Mouse (Mus musculus) cerebellum, adult 2 months (tissue): Measurements from ENCODE around the gene Tmco4. TPM values are rescaled to one million over a fixed set of nuclear protein-coding genes. Genes with fewer than 3 reads are reported as not detected.

Experiments used
- DNase-seq, 2 experiments: peaks; one replicate each; pipeline ENCODE4 v3.0.0; 2021
- H3K27ac ChIP-seq: fragments of 200-500 bp; 2 replicates; pipeline ENCODE4 v1.5.1; 2012; ENCODE audit warnings: low read length, control low read depth, inconsistent platforms; ENCODE audit not compliant: insufficient read depth
- H3K27me3 ChIP-seq: fragments of 200-500 bp; 2 replicates; pipeline ENCODE4 v1.6.1; 2012; ENCODE audit warnings: inconsistent platforms, mild to moderate bottlenecking, low read length, moderate library complexity; ENCODE audit not compliant: control insufficient read depth, insufficient read depth
- H3K4me1 ChIP-seq: fragments of 200-500 bp; 2 replicates; pipeline ENCODE4 v1.6.1; 2011; ENCODE audit warnings: low read length; ENCODE audit not compliant: control insufficient read depth, insufficient read depth
- H3K4me3 ChIP-seq: fragments of 200-500 bp; replicated peaks from 2 replicates; pipeline ENCODE3; 2011; ENCODE audit warnings: mild to moderate bottlenecking, low read depth, low read length, control low read depth; ENCODE audit not compliant: insufficient read depth
- CTCF ChIP-seq: fragments of 200-500 bp; IDR thresholded peaks from 2 replicates; pipeline ENCODE4 v1.5.1; 2011; ENCODE audit warnings: low read depth, mild to moderate bottlenecking, control low read depth, low read length, moderate library complexity, borderline replicate concordance; ENCODE audit not compliant: insufficient read depth
- POLR2A ChIP-seq: fragments of 200-500 bp; IDR thresholded peaks from 2 replicates; pipeline ENCODE4 v1.6.1; 2011; ENCODE audit warnings: low read length, control low read depth, borderline replicate concordance; ENCODE audit not compliant: insufficient read depth
- WGBS: fragments of 180-500 bp; shearing (Covaris S2); methylation state at CpG from one replicate; pipeline ENCODE4 v1.1.7; 2018; 5-methylcytosine and 5-hydroxymethylcytosine counted together
- polyA plus RNA-seq: library from polyadenylated mRNA; depleted of rRNA; stranded (reverse); fragments of >200 nt; gene quantifications from 2 replicates; pipeline ENCODE4 v1.2.3, GENCODE M21; 2012

The Tmco4 gene
- polyA plus RNA-seq, 1 experiment = 2.4 TPM

- 91% methylated on average over 13 of the region's 13 CpGs for WGBS
- Histone ChIP-seq H3K27me3 (no peaks in the 10 kb centered on the region), H3K27ac (no peak overlapping the region), H3K4me3 (no peak overlapping the region), H3K4me1 (no peaks in the 10 kb centered on the region)
- no peak for TF ChIP-seq CTCF
- no peak for TF ChIP-seq POLR2A
- no peak for DNase-seq
These were observed 38.6 kb downstream of the Tmco4 start for GRCm38 (mm10) chr4:139011201-139011702.

DNA sequence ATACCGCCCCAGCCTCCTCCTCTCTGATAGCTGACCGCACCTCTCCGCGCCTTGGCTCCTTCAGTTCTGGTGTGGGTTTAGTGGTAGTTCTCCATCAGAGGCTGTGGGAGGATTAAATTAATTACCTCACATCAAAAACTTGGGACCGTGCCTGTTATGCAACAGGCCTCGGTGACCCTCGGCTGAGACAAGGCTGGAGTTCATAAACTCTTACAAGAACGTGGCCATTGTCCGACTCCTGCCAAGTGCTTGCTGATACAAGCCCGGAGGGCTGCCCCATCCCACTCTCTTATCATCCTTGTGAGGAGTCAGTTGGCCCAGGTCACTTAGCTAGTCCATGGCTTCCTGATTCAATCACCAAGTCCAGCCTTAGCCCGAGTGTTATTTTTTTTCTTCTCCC lies 40.6 kb downstream of the Tmco4 start:
- no peak for DNase-seq
- TF ChIP-seq CTCF = no peak
- no peak for TF ChIP-seq POLR2A
- no peaks in the 10 kb centered on the region for H3K4me1 ChIP-seq
- no peak overlapping the region for H3K4me3 ChIP-seq
- H3K27ac ChIP-seq = no peak overlapping the region
- H3K27me3 ChIP-seq = no peaks in the 10 kb centered on the region
- 83% methylated on average over 11 of the region's 11 CpGs for WGBS

GRCm38 (mm10) chr4:139014793-139015192 lies 42.1 kb downstream of the Tmco4 start:
- no peak for TF ChIP-seq POLR2A
- TF ChIP-seq CTCF = peak; percentile 12; the same call in 1 of the 2 replicates
- DNase-seq = no peak
- H3K27ac ChIP-seq = no peak overlapping the region
- no peaks in the 10 kb centered on the region for H3K4me1 ChIP-seq
- no peak overlapping the region for H3K4me3 ChIP-seq
- H3K27me3 ChIP-seq = no peaks in the 10 kb centered on the region
- WGBS = 85% methylated on average over 6 of the region's 6 CpGs

DNA sequence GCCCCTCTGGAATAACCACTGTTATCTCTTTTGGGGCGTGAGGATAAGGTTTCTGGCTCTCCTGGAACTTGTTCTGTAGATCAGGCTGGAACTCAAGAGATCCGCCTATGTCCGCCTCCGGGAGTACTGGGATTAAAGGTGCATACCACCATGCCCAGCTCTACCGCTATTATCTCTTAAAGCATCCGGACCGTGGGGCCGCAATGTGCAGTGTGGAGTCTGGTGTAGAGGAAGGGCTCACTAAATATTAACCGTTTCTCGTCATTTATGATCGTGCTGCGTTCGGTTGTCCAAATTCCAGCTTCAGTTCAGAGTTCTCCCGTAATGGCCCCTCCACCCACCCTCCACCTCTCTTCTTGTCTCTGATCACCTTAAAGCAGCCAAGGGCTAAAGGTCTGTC lies 45.7 kb downstream of the Tmco4 start:
- H3K4me1 ChIP-seq = no peaks in the 10 kb centered on the region

DNA sequence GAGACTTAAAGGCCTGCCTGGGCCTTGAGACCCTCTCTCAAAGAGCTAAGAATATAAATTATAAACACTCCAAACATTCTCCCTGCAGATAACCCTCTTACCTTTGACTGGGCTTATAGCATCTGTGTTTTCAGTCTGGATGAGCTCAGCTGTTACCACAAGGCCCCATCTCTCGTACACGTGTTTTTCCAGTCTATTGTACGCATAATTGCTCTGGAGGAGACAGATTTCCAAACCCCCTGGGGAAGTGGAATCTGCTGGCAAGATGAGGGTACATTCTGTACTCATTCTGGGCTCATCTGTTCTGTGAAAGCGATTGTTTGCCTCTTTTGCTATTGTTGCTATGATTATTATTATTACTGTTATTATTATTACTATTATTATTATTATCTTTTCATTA lies 46.3 kb downstream of the Tmco4 start:
- TF ChIP-seq CTCF (no peak), POLR2A (no peak)
- Histone ChIP-seq H3K27me3 (no peaks in the 10 kb centered on the region), H3K4me1 (no peaks in the 10 kb centered on the region), H3K4me3 (no peak overlapping the region), H3K27ac (no peak overlapping the region)
- no peak for DNase-seq
- 45% methylated on average over 4 of the region's 4 CpGs for WGBS

More for the DNA sequence above, 45.7 kb downstream of the Tmco4 start:
- no peak for TF ChIP-seq POLR2A
- no peak for TF ChIP-seq CTCF
- 93% methylated on average over 14 of the region's 14 CpGs for WGBS
- no peak for DNase-seq
- Histone ChIP-seq H3K27me3 (no peaks in the 10 kb centered on the region), H3K4me3 (no peak overlapping the region), H3K27ac (no peak overlapping the region)

DNA sequence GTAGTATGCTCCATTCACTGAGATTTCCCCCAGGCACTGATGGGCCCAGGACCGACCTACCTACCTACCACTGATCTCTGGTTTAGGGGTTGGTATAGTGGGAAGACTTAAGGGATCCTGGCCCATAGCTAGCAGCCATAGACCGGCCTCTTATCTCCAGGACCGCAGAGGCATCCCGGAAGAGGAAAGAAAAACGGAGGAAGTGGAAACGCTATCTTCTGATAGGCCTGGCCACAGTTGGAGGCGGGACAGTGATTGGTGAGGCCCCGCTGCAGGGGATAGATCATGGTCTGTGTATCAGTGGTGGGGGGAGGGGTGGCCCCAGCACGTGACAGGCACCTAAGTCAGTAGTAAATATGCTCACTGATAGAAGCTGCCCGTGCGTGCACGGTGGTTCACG lies 46.7 kb downstream of the Tmco4 start:
- TF ChIP-seq POLR2A (no peak), CTCF (no peak)
- H3K4me1 ChIP-seq = no peaks in the 10 kb centered on the region
- H3K4me3 ChIP-seq = no peak overlapping the region
- DNase-seq = no peak
- H3K27ac ChIP-seq = no peak overlapping the region
- H3K27me3 ChIP-seq = no peaks in the 10 kb centered on the region
- WGBS = 79% methylated on average over 13 of the region's 13 CpGs

DNA sequence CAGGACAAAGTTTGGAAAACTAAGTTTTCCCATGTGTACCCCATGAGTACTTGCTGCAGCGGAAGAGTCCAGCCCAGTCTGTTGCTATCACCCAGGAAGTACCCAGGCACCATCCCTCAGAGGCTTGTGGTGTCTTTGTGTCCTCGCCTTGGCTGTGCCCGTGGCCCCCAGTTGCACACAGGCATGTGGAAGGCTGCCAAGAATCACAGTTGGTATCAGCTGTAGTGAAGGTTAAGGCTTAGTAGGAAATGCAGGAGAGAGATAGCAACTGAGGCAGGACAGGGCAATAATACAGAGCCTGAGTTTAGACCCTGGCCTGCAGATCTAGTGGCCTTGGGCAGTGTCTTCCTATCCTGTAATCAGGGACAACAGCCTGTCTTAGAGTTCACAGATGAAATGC lies 47.7 kb downstream of the Tmco4 start:
- WGBS = 25% methylated on average over 3 of the region's 3 CpGs
- Histone ChIP-seq H3K4me3 (no peak overlapping the region), H3K27ac (no peak overlapping the region), H3K4me1 (no peaks in the 10 kb centered on the region), H3K27me3 (no peaks in the 10 kb centered on the region)
- no peak for TF ChIP-seq CTCF
- TF ChIP-seq POLR2A = no peak
- no peak for DNase-seq

GRCm38 (mm10) chr4:139024379-139024778 lies 51.7 kb downstream of the Tmco4 start:
- H3K27ac ChIP-seq = no peak overlapping the region
- WGBS = 7% methylated on average over 2 of the region's 2 CpGs

More at GRCm38 (mm10) chr4:139024379-139024778, 51.7 kb downstream of the Tmco4 start:
- Histone ChIP-seq H3K4me3 (no peak overlapping the region), H3K4me1 (no peaks in the 10 kb centered on the region), H3K27me3 (no peaks in the 10 kb centered on the region)
- no peak for TF ChIP-seq CTCF
- TF ChIP-seq POLR2A = no peak
- DNase-seq = peak in 1 of 2 experiments; percentile 36
